Mouse (Mus musculus) megakaryocyte, embryonic 14.5 days (primary cell): ENCODE measurements around the gene Chrm1.

Source experiments
- FLI1 ChIP-seq: IDR thresholded peaks from 2 replicates; pipeline ENCODE4 v1.6.1; 2012; ENCODE audit warnings: low read length, inconsistent platforms, mixed read lengths
- GATA1 ChIP-seq: IDR thresholded peaks from 3 replicates; pipeline ENCODE4 v1.6.1; 2012; ENCODE audit warnings: mixed read lengths, low read length, inconsistent platforms, borderline replicate concordance

DNA sequence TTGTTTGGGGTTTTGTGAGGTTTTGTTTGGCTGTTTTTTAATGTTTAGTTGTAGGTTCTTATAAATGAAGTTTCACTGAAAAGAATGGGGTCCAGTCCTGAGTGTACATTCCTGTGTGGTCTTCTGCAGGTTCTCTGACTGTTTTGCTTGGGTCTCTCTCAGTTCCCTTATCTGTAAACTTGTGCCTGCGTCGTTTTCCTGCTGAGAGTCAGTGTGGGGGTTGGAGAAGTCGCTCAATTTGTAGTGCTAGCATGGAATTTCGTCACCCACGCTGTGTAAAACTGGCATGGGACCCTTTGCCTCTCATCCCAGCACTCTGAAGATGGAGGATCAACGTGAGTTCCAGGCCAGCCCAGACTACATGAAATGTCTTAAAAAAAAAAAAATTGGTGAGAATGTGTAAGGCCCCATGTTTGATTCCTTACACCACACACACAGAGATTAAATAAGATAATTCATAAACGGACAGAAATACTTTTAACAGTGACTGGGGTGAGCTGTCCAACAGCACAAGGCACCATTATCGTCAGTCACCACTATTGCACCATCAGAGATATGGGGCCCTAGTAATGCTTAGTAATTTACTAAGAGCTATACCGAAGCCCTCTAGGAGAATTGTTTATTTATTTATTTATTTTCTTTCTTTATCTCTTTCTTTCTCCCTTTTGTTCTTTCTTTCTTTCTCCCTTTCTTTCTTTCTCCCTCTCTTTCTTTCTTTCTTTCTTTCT is 9.9 kb downstream of the Chrm1 start:
- TF ChIP-seq GATA1 (no peak), FLI1 (no peak)
